Mouse (Mus musculus): ENCODE measurements around the gene Tmem144. TPM values are rescaled to one million over a fixed set of nuclear protein-coding genes. Genes with fewer than 3 reads are reported as not detected.

The Tmem144 gene
- total RNA-seq (2021) = 10 to 100 TPM in 1 of 2 experiments, 1 to 10 TPM in 1; 8.7 to 10.4 TPM
- long read RNA-seq, transcript Tmem144-201 (12 exons, 2,898 nt) = major isoform, 5 of 14 reads
- long read RNA-seq, partial matches to known transcripts = 1 of 14 reads
- long read RNA-seq, other reads (novel, unspliced or antisense) = 8 of 14 reads

DNA sequence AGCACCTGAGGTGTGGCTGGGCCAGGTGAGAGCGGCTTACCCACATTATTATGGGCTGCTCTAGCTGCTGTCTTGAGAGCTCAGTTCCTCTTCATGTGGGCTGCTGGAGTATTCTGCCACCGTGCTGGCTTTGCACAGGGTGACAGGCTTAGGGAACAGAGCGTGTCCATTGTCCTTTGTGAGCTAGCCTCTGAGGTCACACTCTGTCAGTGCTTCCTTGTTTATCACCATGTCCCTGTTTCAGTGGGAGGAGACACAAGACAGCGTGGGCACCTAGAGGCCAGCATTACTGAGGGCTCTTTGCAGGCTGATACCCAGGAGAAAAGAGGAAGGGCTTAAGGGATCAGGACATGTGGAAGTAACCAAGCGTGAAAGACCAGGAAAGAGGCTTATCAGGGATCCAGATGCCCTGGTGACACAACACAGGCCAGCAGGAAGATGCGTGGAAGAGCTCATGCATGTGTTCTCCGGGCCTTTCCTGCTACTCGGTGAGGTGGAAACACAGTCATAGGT lies at the start of gene Tmem144:
Gene Tmem144 (minus strand): TSS at position 120 of the 513 bp plus-strand sequence.
- DNase-seq (ENCODE audit: low spot score in 2 of 2) = no peak

DNA sequence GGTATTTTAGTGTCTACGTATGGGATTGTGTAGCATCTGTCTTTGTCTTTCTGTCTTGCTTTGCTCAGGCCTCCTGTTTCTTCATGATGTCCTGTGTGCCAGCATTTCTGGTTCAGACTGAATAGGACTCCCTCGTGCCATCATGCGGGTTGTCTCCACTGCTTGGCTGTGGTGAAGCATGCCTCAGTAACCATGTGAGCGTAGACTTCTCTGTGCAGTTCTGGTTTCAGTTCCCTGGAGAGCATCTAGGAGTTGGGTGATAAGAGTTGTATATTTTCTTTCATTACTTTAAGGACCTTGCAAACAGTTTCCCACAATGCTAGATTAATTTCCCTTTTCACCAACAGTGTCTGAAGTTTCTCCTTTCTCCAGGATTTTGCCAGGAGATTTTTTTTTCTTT lies 49.2 kb upstream of the Tmem144 start:
- DNase-seq (ENCODE audit: low spot score in 2 of 2) = no peak

DNA sequence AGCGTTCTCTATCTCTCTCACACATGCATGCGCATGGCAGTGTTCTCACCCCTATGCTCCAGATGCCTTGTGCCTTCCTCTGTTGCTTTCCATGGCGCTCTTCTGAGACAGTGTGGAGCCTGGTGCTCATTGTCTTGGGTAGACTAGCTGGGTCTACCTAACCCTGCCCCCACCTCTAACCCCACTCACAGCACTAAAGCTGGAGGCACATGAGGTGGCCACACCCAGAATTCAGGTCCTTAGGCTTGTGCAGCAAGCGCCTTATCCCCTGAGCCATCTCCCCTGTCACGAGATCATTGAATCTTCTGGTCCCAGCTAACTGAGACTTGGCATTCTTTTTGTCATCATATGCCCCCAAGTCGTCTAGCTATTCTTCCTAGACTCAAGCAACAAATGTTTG lies 48.7 kb upstream of the Tmem144 start:
- DNase-seq (ENCODE audit: low spot score in 2 of 2) = no peak

DNA sequence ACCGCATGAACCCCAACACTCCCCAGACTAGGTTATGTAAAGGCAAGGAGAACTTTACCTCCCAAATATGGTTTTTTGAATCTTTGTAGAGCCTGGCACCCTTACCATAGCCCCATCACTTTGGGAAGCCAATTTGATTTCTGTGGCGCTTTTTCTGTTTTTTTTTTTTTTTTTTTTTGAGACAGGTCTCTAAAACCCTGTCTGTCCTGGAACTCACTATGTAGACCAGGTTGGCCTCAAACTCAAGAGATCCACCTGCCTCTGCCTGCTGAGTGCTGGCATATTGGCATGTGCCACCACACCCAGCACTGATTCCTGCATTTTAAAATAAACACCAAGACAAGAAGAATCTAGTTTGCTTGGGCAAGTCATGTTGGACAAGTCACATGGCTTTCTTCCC lies 47.9 kb upstream of the Tmem144 start:
- DNase-seq (ENCODE audit: low spot score in 2 of 2) = no peak

DNA sequence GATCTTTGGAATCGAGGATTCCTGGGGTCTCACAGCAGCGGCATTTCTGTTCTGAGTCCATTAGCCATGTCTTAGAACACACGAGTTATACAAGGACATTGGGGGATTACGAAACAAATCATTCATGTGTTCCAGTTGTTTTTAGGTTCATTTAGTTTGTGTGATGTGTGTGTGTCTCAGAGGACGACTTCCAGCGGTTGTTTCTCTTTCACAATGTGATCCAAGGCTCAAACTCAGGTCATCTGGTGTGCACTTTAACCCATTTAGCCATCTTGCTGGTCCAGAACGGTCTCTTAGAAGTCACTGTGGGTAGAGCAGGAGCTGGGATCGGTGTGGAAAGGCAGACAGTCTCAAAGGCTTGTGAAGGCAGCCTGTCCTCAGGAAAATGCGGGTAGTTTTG lies 47.3 kb upstream of the Tmem144 start:
- DNase-seq (ENCODE audit: low spot score in 2 of 2) = no peak

DNA sequence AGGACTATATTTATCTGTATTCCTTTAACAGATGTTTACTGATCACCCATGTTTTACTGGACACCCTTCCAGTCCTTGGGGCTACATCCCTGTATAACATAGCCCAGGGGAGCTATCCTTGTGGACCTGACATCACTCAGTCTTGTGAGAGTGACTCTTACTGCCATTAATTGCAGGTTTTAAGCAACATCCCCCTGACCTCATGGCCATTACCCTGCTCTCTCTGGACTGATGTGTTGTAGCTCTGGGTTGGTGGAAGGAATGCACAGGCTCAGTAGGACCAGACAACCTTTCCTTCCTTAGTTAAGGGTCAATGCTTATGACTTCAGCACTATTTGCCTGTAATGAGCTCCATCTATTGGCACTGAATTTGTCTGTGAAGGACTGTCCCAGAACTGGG lies 45.9 kb upstream of the Tmem144 start:
- no peak for DNase-seq (ENCODE audit: low spot score in 2 of 2)

DNA sequence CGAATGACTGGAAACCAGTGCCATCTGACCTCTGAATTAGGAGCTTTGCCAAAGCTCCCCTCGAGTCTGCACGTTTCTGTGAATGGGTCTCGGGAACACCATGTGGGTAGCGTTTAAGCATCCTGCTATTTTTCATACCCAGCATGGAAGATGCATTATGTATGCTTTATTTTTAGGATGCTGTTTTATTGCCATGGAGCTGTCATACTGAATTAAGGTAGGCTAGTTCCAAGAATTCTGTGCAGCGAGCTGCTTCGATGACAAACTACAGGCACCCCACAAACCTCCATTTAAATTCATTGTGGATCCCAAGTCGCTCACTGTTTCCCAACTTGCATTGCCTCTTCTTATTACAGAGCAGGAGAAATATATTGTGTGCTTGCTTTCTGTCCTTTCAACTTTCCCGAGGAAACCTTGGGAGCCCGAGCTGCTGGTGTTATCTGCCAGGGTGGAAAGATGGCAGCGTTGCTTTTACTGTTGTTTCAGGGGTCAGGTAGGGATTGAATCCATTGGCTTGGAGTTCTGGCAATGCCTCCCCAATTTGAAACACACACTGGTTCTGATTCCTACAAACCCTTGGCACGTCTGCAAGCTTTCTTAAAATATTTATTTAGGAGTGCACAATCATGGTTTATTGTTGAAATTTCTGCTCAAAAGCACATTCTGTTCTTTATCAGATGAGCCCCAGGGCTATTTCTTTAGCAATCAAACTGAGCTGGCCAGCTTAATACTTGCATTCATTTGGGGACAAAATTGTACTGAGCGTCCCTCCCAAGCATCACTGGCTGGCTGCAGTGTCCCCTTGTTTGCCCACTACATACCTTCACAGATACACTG lies 45.2 kb upstream of the Tmem144 start:
- peak in 1 of 2 experiments; percentile 22 for DNase-seq (ENCODE audit: low spot score in 2 of 2)

DNA sequence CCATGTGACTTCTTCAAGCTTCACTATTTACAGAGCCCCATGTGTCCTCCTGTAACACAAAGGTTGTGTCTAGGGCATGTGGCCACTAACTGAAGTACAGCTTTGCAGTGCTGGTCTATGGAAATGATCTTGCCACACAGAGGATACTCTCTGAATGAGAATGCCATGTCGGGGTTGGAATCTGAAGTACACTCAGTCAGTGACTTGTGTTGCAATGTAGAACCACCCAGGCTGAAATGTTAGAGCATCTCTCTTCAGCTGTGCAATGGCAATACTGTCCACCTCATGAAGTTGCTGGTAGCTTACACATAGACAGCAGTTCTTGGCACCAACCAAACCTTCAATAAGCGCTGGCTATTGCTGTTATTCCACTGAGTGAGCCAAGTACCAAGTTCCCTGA lies 35.4 kb upstream of the Tmem144 start:
- DNase-seq (ENCODE audit: low spot score in 2 of 2) = no peak

DNA sequence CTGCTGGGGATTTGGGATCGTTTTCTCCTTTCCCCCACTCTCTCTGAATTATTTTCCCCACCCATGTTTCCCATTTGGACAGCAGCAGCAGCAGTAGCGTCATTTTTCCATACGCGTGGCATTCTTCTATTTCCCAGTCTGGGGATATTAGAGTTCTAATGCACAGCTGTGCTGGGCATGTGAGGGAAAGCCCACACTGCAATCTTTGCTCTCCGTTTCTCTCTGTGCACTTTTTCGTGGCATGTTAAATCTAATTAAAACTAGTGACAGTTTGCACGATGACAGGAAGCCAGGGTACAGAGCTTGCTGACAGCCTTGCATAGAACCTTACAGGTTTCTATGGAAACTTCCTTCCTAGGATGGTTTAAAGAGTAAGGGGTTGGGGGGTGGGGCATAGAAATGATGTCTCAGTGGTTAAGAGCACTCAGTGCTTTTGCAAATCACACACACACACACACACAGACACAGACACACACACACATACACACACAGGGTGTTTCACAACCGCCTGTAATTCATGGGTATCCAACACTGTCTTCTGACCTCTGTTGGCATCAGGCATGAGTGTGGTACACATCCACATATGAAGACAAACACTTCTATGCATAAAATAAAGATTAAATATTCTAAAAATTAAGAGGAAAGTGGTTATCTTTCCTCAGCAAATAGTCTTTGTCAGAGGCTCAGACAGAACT lies 34.7 kb upstream of the Tmem144 start:
- peak in 1 of 2 experiments; percentile 13 for DNase-seq (ENCODE audit: low spot score in 2 of 2)

DNA sequence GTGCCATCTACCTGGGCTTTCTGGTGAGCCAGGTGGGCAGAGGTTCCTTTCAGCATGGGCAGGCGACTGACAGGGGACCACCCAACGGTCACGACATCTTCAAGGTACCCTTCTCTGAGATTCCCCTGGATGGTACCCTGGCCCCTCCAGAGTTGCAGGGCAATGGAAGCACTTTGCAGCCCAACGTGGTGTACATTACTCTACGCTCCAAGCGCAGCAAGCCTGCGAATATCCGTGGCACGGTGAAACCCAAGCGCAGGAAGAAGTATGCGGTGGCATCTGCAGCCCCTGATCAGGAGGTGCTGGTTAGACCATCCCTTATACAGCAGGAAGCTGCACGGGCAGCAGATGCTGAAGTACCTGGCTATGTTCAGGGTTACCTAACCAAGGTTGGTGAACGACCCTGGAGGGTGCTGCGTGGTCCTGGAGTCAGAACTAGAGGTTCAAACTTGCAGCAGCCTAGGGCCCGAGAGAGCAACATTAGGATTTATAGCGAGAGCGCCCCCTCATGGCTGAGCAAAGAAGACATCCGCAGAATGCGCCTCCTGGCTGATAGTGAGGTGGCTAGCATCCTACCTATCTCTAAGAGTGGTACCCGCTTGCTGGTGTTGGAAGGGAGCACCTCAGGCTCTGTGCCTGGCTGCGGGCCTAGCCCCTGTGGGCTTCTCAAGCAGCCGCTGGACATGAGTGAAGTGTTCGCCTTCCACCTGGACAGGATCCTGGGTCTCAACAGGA lies 34.0 kb upstream of the Tmem144 start:
- DNase-seq (ENCODE audit: low spot score in 2 of 2) = peak; percentile 12 to 39

DNA sequence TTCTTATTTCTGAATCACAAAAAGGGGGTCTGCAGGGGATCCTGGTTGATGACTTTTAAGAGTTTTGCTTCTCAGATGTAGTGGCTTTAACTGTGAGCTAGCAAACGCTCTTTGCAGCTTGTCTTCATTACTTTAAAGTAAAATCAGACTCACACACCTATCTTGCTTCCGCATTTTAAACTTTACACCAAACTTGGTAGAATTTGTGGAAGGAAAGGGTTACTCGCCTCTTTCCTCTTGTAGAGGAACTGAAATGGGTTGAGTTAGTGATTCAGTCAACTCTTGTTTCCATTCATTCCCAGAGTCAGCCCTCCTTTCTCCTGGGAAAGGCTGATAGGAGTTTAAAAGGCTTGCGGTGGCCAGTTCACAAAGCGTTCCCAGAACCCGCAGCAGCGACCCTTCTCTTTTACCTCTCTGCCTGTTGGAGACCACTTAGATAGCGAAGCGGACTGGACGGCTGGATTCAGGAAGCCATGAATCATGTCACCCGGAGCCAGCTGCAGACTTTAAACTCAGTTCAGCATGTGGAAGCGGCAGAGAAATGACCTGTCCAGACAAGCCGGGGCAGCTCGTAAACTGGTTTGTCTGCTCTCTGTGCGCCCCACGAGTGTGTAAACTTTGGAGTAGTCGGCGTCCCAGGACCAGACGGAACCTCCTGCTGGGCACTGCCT lies 33.2 kb upstream of the Tmem144 start:
- no peak for DNase-seq (ENCODE audit: low spot score in 2 of 2)

DNA sequence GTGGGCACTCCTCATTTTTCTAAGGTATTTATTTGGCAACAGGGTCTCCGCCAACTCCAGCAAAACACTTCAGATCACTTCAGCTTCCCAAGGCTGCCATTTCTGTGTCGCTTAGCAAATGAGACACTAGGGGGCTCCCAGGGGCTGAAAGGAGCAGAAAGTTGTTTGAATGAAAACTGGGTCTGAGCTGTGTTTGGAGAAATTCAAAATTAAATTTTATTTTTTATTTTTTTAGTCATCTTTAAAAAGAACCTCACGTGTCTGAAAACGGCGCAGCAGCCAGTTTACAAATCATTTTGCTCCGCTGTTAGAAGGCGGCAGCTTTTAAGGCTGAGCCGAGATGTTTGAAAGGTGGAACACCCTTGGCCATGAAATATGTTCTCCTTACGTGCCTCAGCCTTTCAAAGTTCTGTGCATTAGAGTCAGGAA lies 32.2 kb upstream of the Tmem144 start:
- DNase-seq (ENCODE audit: low spot score in 2 of 2) = peak; percentile 72 to 80

DNA sequence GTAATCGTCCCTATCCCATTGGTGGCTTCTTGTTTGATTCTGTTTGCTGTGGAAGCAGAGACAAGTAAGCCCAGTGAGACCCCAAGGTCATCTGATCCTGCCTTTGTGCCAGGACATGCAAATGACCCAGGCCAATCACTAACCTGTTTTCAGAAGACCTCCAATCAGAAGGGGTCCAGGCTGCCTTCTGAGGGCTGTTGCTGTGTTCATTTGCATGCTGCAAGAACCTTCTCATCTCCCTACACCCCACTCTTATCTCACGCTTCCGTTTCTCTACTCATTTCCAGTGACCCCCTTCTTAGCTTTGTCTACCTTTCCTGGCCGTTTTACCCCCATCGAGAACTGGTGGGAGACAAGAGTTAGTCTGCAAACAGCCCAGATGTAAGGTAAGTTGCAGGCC lies 31.7 kb upstream of the Tmem144 start, which contains the start of gene Fam198b:
Gene Fam198b (plus strand): TSS at position 229 of the 400 bp plus-strand sequence.
- DNase-seq (ENCODE audit: low spot score in 2 of 2) = no peak

DNA sequence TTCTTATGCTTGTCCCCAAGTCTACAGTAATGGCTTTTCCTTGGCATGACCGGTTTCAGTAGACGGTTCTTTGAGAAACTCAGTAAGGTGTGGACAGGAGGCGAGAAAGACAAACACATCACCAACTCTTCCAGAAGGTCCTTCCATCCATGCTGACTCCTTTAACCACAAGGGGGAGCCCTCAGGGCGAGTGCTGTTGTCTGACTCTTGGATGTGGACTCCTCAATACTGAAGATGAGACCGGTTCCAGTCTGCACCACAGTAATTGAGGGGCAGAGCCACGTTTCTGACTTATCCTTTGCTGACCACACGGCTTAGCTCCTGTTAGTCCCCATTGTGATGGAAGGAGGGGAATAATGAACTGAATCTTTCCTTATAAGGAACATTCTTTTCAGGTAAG lies 30.5 kb upstream of the Tmem144 start:
- DNase-seq (ENCODE audit: low spot score in 2 of 2) = peak; percentile 60 to 72

DNA sequence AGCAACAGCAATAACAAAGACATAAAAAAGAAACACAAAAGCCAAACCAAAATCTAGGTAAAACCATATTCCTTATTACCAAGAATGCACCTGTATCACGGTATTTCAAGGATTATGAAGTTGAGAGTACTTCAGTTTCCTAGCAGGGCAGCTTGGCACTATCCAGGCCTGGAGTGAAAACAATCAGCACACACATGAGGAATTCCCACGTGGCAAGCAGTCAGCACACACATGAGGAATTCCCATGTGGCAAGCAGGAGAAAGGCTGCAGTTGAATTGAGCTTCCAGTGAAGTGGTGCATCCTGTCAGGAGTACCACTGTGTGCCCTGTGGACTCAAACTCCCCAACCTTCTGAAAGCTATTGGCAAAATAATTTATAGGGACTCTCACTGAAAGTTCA lies 29.1 kb upstream of the Tmem144 start:
- DNase-seq (ENCODE audit: low spot score in 2 of 2) = no peak

DNA sequence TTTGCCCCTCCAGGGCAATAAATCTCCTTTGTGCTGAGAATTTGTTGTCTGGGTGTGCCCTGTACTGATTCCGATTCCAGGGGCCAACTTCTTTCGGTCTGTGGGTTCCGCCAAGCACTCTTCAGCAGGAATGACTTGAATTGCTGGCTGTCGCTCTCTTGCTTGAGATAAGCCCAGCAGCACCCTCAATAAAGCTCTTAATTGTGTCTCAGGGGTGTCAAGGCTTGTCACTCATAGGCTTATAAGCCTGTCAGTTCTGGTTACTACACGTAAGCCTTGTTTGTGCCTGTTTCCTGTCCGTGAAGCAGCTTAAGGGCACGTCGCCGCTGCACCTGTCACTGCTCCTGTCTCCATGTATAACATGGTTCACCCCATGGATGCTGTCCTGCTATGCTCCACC lies 26.7 kb upstream of the Tmem144 start:
- no peak for DNase-seq (ENCODE audit: low spot score in 2 of 2)

DNA sequence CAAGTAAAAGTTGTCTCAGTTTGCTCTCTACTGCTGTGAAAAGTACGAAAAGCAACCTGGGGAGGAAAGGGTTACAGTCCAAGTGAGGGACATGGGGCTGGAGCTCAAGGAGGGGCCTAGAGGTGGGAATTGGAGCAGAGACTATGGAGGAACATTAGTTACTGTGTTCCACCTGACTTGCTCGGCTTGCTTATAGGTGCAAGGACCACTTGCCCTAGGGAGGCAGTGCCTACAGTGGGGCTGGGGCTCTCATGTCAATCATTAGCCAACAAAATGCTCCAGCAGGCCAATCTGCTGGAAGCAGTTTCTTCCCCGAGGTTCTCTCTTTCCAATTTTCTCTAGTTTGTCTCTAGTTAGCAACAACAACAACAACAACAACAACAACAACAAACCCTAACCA lies 25.8 kb upstream of the Tmem144 start:
- no peak for DNase-seq (ENCODE audit: low spot score in 2 of 2)

DNA sequence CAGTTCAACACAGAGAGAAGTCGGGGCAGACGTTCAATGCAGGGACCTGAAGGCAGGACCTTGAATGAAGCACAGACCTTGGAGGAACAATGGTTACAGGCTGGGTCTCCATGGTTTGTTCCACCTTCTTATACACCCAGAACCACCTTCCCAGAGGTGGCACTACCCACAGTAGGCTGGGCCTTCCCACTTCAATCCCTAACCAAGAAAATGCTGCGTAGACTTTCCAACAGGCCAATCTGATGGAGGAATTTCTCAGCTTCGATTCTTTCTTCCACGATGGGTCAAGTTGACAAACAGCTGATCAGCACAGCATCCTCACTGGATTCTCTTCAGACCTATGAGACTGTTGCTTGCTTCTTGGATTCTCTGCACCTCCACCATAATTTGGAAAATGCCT lies 22.9 kb upstream of the Tmem144 start:
- no peak for DNase-seq (ENCODE audit: low spot score in 2 of 2)

DNA sequence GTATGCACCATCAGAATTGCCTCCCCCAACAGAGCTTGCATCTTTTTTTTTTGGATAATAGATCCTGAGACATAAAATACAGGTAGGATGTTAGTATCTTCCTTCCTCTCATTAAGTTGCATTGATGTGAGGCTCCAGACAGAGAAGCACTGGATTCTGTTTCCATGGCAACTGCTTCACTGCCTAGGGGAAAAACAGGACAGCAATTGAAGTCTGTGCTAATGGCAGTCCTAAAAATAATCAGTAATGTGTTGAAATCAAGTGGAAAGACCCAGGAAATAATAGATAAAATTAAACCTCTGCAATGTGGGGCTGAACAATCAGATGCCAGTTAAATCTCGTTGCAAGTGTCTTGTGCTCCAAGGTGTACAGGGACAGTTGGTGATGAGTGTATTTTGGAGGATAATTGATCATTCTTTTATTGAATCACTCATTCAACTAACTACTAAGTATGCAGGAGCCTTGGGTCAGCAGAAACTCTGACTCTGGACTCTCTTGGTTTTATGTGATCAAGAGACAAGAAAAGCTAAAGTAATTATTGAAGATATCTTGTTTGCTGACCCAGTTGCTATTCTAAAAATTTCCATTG lies 14.6 kb upstream of the Tmem144 start:
- no peak for DNase-seq (ENCODE audit: low spot score in 2 of 2)

DNA sequence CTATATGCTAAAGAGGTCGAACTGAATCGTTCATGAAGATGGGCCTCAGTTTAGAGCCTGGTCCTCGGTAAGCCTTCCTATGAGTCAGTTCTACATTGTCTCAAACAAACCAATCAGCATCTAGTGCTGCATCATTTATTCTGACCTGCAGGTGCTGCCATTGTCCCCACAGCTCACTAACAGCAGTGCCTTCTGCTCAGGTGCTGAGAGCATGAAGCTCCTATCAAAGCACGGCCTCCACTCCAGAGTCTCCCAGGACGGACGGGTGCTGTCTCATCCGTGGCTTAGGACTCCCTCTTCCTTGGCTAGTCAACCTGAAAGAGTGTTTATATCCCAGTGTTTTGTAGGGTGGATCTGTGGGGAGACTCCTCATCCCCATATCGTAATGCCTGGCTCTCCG lies 14.0 kb upstream of the Tmem144 start:
- no peak for DNase-seq (ENCODE audit: low spot score in 2 of 2)

Measured in layer of hippocampus, postnatal 10 days (tissue).